Mouse (Mus musculus): ENCODE measurements around the gene Palmd. TPM values are rescaled to one million over a fixed set of nuclear protein-coding genes. Genes with fewer than 3 reads are reported as not detected.

Gene Palmd
- polyA plus RNA-seq, 1 experiment from 2014 or later, result 2.9 TPM

DNA sequence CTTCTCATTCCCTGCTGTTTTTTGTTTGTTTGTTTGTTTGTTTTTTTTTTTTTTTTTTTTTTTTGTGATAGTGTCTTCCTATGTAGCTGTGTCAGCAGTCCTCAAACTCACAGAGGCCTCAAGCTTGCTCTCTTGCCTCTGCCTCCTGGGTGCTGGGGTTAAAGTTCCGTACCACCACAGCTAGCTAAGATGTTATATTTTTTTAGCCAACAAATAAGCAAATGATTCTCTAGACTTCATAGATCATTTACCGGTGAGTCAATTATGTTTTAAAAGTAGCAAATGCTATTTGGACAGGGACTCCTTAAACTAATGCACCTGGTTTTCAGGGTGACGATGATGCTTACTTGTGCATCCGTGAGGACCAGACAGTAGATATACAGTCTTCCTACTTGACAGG is 78.2 kb downstream of the Palmd start:
- Histone ChIP-seq H3K36me3 (ENCODE audit: control insufficient read depth, insufficient read depth, low read length) (no peaks in the 10 kb centered on the region), H3K27ac (ENCODE audit: low read length) (no peak overlapping the region), H3K9me3 (ENCODE audit: control insufficient read depth, low read length) (no peaks in the 10 kb centered on the region), H3K27me3 (replicated peaks; ENCODE audit: control insufficient read depth, insufficient read depth, low read length) (no peaks in the 10 kb centered on the region), H3K9ac (ENCODE audit: low read depth, low read length) (no peak overlapping the region), H3K4me2 (ENCODE audit: low read depth, low read length) (no peak overlapping the region), H3K4me1 (ENCODE audit: control insufficient read depth, insufficient read depth, low read length) (no peaks in the 10 kb centered on the region), H3K4me3 (ENCODE audit: low read length) (no peak overlapping the region)
- ATAC-seq, result no peak
- 95% methylated on average over 4 of the region's 4 CpGs for WGBS

DNA sequence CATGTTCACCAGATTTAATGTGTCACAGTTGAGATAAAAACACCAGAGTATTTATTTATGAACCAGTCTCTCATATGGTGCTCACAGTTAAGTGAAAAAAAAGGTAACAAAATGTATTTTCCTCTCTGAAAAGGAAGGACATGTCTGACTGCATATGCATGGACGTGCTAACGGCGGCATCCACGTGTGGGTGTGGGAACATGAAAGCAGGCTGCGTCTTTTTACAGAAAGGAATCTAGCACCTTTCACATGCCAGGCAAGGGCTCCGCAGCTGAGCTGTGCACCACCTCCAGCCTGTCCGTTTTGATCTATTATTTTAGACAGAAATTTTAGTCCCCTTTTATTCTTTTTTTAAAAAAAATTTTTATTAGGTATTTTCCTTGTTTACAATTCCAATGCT is 79.4 kb downstream of the Palmd start:
- H3K9me3 ChIP-seq (ENCODE audit: control insufficient read depth, low read length), result no peaks in the 10 kb centered on the region
- H3K27me3 ChIP-seq (replicated peaks; ENCODE audit: control insufficient read depth, insufficient read depth, low read length), result no peaks in the 10 kb centered on the region
- ATAC-seq, result no peak
- H3K4me1 ChIP-seq (ENCODE audit: control insufficient read depth, insufficient read depth, low read length), result no peaks in the 10 kb centered on the region
- H3K4me2 ChIP-seq (ENCODE audit: low read depth, low read length), result no peak overlapping the region
- no peaks in the 10 kb centered on the region for H3K36me3 ChIP-seq (ENCODE audit: control insufficient read depth, insufficient read depth, low read length)
- no peak overlapping the region for H3K27ac ChIP-seq (ENCODE audit: low read length)
- WGBS, result 94% methylated on average over 7 of the region's 7 CpGs
- no peak overlapping the region for H3K4me3 ChIP-seq (ENCODE audit: low read length)
- no peak overlapping the region for H3K9ac ChIP-seq (ENCODE audit: low read depth, low read length)

DNA sequence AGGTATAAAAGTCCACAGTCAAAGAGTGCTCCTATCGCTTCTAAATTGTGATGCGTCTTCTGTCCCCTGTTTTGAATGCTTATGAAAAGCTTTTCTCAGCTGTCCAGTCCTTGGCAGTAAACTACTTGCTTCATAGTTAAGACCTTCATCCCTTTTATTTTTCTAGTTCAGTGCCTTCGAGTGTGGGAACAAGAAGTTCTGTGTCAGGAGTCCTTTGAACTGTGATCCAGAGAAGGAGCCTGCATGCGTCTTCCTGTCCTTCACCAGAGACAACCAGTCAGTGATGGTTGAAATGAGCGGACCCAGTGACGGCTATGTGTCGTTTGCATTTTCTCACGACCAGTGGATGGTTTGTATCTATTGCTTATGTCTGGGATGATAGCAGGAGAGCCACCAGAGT is 83.8 kb downstream of the Palmd start:
- no peak overlapping the region for H3K4me2 ChIP-seq (ENCODE audit: low read depth, low read length)
- no peaks in the 10 kb centered on the region for H3K27me3 ChIP-seq (replicated peaks; ENCODE audit: control insufficient read depth, insufficient read depth, low read length)
- H3K36me3 ChIP-seq (ENCODE audit: control insufficient read depth, insufficient read depth, low read length), result no peaks in the 10 kb centered on the region
- no peak for ATAC-seq
- no peaks in the 10 kb centered on the region for H3K9me3 ChIP-seq (ENCODE audit: control insufficient read depth, low read length)
- no peak overlapping the region for H3K4me3 ChIP-seq (ENCODE audit: low read length)
- H3K9ac ChIP-seq (ENCODE audit: low read depth, low read length), result no peak overlapping the region
- no peaks in the 10 kb centered on the region for H3K4me1 ChIP-seq (ENCODE audit: control insufficient read depth, insufficient read depth, low read length)
- H3K27ac ChIP-seq (ENCODE audit: low read length), result no peak overlapping the region
- WGBS, result 89% methylated on average over 8 of the region's 8 CpGs

DNA sequence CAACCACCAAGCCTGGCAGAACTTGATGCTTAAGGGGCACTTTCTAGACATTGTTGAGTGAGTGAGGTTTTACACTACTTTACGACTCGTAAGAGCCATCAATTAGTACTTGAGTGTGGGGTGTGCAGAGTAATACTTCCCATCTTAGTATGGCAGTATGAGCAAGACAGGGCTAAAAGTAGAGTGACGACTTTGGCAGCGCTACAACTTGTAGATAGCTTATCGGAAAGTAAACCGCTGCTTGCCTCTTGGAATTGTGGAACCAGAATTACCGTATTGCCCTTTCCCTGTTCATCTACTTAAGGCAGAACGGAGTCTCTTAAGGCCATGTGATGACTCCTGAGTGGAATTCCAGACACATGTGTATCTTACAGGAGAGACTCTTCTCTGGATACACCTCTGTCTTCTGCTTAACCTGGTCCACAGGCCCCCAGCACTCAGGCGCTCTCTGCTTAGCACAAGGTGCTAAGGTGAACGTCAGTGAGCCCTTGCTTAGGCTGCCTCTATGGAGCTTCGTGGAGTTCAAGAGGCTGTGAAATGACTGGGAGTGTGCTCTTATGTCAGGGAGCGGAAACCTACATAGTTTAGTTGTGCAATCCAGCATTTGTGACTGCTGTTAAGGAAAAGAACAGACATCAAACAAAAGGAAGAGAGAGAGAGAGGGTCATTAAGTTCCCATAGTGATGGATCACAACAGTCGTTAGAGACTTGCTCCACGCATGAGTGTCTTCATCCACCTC is 86.4 kb downstream of the Palmd start:
- no peaks in the 10 kb centered on the region for H3K27me3 ChIP-seq (replicated peaks; ENCODE audit: control insufficient read depth, insufficient read depth, low read length)
- no peaks in the 10 kb centered on the region for H3K36me3 ChIP-seq (ENCODE audit: control insufficient read depth, insufficient read depth, low read length)
- H3K4me3 ChIP-seq (ENCODE audit: low read length), result no peak overlapping the region
- no peak overlapping the region for H3K4me2 ChIP-seq (ENCODE audit: low read depth, low read length)
- no peak overlapping the region for H3K27ac ChIP-seq (ENCODE audit: low read length)
- H3K4me1 ChIP-seq (ENCODE audit: control insufficient read depth, insufficient read depth, low read length), result no peaks in the 10 kb centered on the region
- no peak overlapping the region for H3K9ac ChIP-seq (ENCODE audit: low read depth, low read length)
- no peaks in the 10 kb centered on the region for H3K9me3 ChIP-seq (ENCODE audit: control insufficient read depth, low read length)
- 93% methylated on average over 14 of the region's 14 CpGs for WGBS
- ATAC-seq, result no peak

DNA sequence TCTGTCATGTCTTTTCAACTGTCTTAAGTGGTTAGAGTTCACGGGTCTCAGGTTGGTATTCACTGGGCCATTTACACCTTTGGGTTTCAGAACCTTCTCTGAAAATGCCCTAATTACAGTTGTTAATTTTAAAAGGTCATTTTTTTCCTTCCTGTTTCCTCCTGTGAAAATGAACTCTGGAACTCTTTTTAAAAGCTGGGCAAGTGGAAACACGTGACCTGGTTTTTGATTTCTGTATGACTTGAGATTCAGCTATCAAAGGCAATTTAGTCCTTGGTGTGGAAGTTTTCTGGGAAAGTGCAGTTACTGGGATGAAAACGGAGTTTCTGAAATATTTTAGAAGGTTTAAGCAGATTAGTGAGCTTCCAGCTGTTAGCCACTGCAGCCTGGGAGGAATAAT is 98.4 kb downstream of the Palmd start:
- H3K9me3 ChIP-seq (ENCODE audit: control insufficient read depth, low read length), result no peaks in the 10 kb centered on the region
- H3K9ac ChIP-seq (ENCODE audit: low read depth, low read length), result no peak overlapping the region
- no peaks in the 10 kb centered on the region for H3K4me1 ChIP-seq (ENCODE audit: control insufficient read depth, insufficient read depth, low read length)
- ATAC-seq, result no peak
- no peak overlapping the region for H3K27ac ChIP-seq (ENCODE audit: low read length)
- H3K27me3 ChIP-seq (replicated peaks; ENCODE audit: control insufficient read depth, insufficient read depth, low read length), result no peaks in the 10 kb centered on the region
- no peaks in the 10 kb centered on the region for H3K36me3 ChIP-seq (ENCODE audit: control insufficient read depth, insufficient read depth, low read length)
- no peak overlapping the region for H3K4me3 ChIP-seq (ENCODE audit: low read length)
- H3K4me2 ChIP-seq (ENCODE audit: low read depth, low read length), result no peak overlapping the region
- 63% methylated on average over 3 of the region's 3 CpGs for WGBS

Other genes with a start within 250 kb of the Palmd start
- gene Agl, start 160.8 kb downstream of the Palmd start, polyA plus RNA-seq (2015; fragmentation: Nextera tagmentation; extraction: Ambion mirVana), result 9.9 and 10.3 TPM in 2 replicates
- gene Frrs1, start 109.5 kb downstream of the Palmd start, polyA plus RNA-seq (2015; fragmentation: Nextera tagmentation; extraction: Ambion mirVana), result 44.6 and 44.7 TPM in 2 replicates
- not detected in 2 replicates for gene 4930455H04Rik, start 720 bp downstream of the Palmd start, polyA plus RNA-seq (2015; fragmentation: Nextera tagmentation; extraction: Ambion mirVana)